Mouse (Mus musculus) liver, postnatal 0 days (tissue): ENCODE measurements at regions not wholly inside any gene's neighbourhood (a gene's known extent, or its start where the extent isn't known, plus 50 kb on each side); places are given as distances from the start of the nearest gene placed in this dataset.

ENCODE experiments used
- ATAC-seq: fragments of 200-750 bp; cut with Nextera tagmentation; 2 replicates; pipeline ENCODE4 v1.8.0; 2017; ENCODE audit warnings: mild to moderate bottlenecking, moderate library complexity
- DNase-seq: peaks from one replicate; pipeline ENCODE4 v3.0.0-alpha.2; 2016
- H3K27ac ChIP-seq: fragments of 300-500 bp; sonication (generic); 2 replicates; pipeline ENCODE4 v1.5.1; 2014; ENCODE audit warnings: antibody characterized with exemption, moderate library complexity, mild to moderate bottlenecking, low read depth
- H3K27me3 ChIP-seq: fragments of 300-500 bp; sonication (generic); 2 replicates; pipeline ENCODE4 v1.6.1; 2014; ENCODE audit warnings: low read length, control low read depth, mixed read lengths; ENCODE audit not compliant: insufficient read depth
- H3K36me3 ChIP-seq: fragments of 300-500 bp; sonication (generic); replicated peaks from 2 replicates; pipeline ENCODE4 v1.6.1; 2014; ENCODE audit warnings: mild to moderate bottlenecking, control low read depth, low read length, moderate library complexity, mixed read lengths; ENCODE audit not compliant: insufficient read depth
- H3K4me1 ChIP-seq: fragments of 300-500 bp; sonication (generic); 2 replicates; pipeline ENCODE4 v1.6.1; 2014; ENCODE audit warnings: antibody characterized with exemption, mild to moderate bottlenecking, control low read depth; ENCODE audit not compliant: insufficient read depth
- H3K4me2 ChIP-seq: fragments of 300-500 bp; sonication (generic); 2 replicates; pipeline ENCODE4 v1.6.1; 2014; ENCODE audit warnings: low read depth, mild to moderate bottlenecking, low read length, moderate library complexity, mixed read lengths
- H3K4me3 ChIP-seq: fragments of 300-500 bp; sonication (generic); 2 replicates; pipeline ENCODE4 v1.5.1; 2014; ENCODE audit warnings: low read depth, low read length
- H3K9ac ChIP-seq: fragments of 300-500 bp; sonication (generic); replicated peaks from 2 replicates; pipeline ENCODE4 v1.6.1; 2014; ENCODE audit warnings: mild to moderate bottlenecking, moderate library complexity
- H3K9me3 ChIP-seq: fragments of 300-500 bp; sonication (generic); 2 replicates; pipeline ENCODE4 v1.6.1; 2016; ENCODE audit warnings: mild to moderate bottlenecking, control low read depth, low read length, mixed read lengths
- CTCF ChIP-seq: sonication (generic); IDR thresholded peaks from 2 replicates; pipeline ENCODE4 v1.5.1; 2016; ENCODE audit warnings: antibody characterized with exemption, low read depth
- EP300 ChIP-seq: IDR thresholded peaks from 2 replicates; pipeline ENCODE4 v1.6.1; 2016; ENCODE audit warnings: antibody characterized with exemption, low read depth, mild to moderate bottlenecking
- WGBS: fragments of 180-500 bp; shearing (Covaris S2); extraction: QIAGEN DNeasy Blood & Tissue Kit; methylation state at CpG from one replicate; pipeline ENCODE4 v1.1.7; 2014; ENCODE audit not compliant: insufficient replicate concordance; 5-methylcytosine and 5-hydroxymethylcytosine counted together

GRCm38 (mm10) chr10:21689847-21690269 lies 96.9 kb downstream of the 1700020N01Rik start:
- H3K36me3 ChIP-seq = no peaks in the 10 kb centered on the region
- no peak for TF ChIP-seq CTCF
- TF ChIP-seq EP300 = peak; percentile 46; the same call in 1 of the 2 replicates
- no peaks in the 10 kb centered on the region for H3K9me3 ChIP-seq
- no peak overlapping the region for H3K27ac ChIP-seq
- H3K4me3 ChIP-seq = no peak overlapping the region
- H3K27me3 ChIP-seq = no peaks in the 10 kb centered on the region
- 44% methylated on average over 9 of the region's 9 CpGs for WGBS
- ATAC-seq (no peak), DNase-seq (no peak)
- no peak overlapping the region for H3K4me2 ChIP-seq
- H3K9ac ChIP-seq = no peak overlapping the region
- H3K4me1 ChIP-seq = peaks cover 8% of the 10 kb centered on the region; the same call in 1 of the 2 replicates

GRCm38 (mm10) chr10:21695185-21695584 lies 102.2 kb downstream of the 1700020N01Rik start:
- Histone ChIP-seq H3K27me3 (no peaks in the 10 kb centered on the region), H3K9me3 (no peaks in the 10 kb centered on the region), H3K9ac (no peak overlapping the region), H3K27ac (0 out of 2 replicates have a peak overlapping the region, but pooled peaks have one; percentile 4), H3K36me3 (no peaks in the 10 kb centered on the region), H3K4me2 (no peak overlapping the region), H3K4me3 (no peak overlapping the region), H3K4me1 (no peaks in the 10 kb centered on the region)
- TF ChIP-seq CTCF (no peak), EP300 (no peak)
- DNase-seq (no peak), ATAC-seq (no peak)
- WGBS = 27% methylated on average over 5 of the region's 5 CpGs

DNA sequence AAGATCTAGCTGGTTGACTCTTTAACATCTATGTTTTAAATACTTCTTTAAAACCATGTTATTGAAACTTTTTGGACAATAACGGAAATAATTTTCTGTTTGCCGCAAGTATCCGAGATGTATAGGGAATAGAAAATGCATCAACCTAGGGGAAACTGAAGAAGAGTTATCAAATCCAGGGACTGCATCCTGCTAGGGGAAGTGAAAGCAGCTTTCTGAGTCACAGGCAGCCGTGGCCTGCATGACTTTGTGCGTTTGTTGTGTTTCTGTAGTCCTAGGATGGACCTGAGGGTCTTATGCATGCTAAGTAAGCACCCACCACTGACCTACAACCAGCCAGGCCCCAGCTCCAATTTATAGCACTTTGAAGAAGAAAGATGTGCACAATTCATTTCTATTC lies 103.7 kb downstream of the 1700020N01Rik start:
- Histone ChIP-seq H3K4me2 (no peak overlapping the region), H3K9me3 (no peaks in the 10 kb centered on the region), H3K9ac (no peak overlapping the region), H3K4me1 (no peaks in the 10 kb centered on the region), H3K27me3 (no peaks in the 10 kb centered on the region), H3K27ac (no peak overlapping the region), H3K4me3 (no peak overlapping the region), H3K36me3 (no peaks in the 10 kb centered on the region)
- ATAC-seq (no peak), DNase-seq (no peak)
- 68% methylated on average over 5 of the region's 5 CpGs for WGBS
- TF ChIP-seq CTCF = no peak
- no peak for TF ChIP-seq EP300

DNA sequence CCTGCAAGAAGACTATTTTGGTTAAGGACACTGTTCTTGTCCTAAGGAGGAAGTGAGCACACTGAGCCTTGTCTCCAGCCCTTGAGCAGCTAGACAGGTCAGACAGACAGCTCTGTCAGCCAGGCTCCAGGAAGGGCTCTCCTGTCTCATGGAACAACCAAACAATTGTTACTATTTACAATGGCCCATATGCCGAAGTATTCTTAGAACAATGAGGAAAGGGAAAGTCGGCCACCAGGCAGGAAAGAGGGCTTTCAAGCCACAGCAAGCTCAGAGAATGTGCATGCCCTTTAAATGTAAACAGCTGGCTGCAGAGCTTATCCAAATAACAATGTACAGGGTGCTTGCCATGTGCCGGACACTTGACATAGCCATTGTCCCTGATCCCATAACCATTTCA lies 108.6 kb downstream of the 1700020N01Rik start:
- Histone ChIP-seq H3K9me3 (no peaks in the 10 kb centered on the region), H3K4me2 (no peak overlapping the region), H3K36me3 (no peaks in the 10 kb centered on the region), H3K4me3 (no peak overlapping the region), H3K4me1 (no peaks in the 10 kb centered on the region), H3K27me3 (no peaks in the 10 kb centered on the region), H3K9ac (no peak overlapping the region), H3K27ac (no peak overlapping the region)
- DNase-seq (no peak), ATAC-seq (no peak)
- TF ChIP-seq CTCF (no peak), EP300 (no peak)
- WGBS = 19% methylated on average over 3 of the region's 3 CpGs

DNA sequence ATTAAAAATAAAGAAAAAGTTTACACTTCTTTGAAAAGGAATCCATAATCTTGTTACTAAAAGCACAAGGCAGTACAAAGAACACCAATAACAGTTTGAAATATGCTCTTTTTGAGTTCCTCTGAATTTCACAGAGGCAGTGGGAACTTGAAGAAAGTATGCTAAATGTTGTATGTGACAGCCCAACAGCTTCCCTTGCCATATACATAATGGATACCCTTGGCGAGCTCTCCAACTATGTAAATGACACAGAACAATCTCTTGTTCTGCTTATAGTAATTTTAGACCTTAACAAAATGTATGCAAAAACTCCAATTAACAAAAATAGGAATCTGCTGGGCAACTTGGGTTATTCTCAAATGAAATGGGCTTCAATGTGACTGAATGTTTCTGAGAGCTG lies 109.2 kb downstream of the 1700020N01Rik start:
- no peak overlapping the region for H3K4me2 ChIP-seq
- no peaks in the 10 kb centered on the region for H3K27me3 ChIP-seq
- no peak for TF ChIP-seq EP300
- TF ChIP-seq CTCF = no peak
- 52% methylated on average over 1 of the region's 1 CpGs for WGBS
- no peaks in the 10 kb centered on the region for H3K4me1 ChIP-seq
- DNase-seq = no peak
- ATAC-seq = no peak
- no peaks in the 10 kb centered on the region for H3K9me3 ChIP-seq
- H3K9ac ChIP-seq = no peak overlapping the region
- no peak overlapping the region for H3K4me3 ChIP-seq
- H3K27ac ChIP-seq = no peak overlapping the region
- no peaks in the 10 kb centered on the region for H3K36me3 ChIP-seq

DNA sequence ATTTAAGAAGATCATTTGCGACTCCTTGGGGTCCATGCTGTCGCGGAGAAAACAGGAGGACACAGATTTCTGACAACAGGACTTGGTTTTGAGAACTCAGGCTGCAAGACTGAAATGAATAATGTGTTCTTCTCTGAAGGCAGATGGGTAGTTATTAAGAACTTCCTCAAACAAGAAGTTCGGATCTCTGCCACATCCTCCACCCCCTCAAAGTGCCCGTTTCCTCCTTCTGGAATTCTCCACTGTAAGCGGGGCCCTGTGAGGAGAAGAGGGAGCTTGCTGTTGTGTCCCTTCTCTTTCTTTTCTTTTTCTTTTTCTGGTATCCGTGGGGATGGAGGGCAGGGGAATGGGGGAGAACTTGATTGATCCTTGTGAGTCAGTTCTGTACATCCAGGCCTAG lies 118.9 kb downstream of the 1700020N01Rik start:
- Histone ChIP-seq H3K4me1 (no peaks in the 10 kb centered on the region), H3K4me3 (no peak overlapping the region), H3K9ac (no peak overlapping the region), H3K27ac (no peak overlapping the region), H3K36me3 (no peaks in the 10 kb centered on the region), H3K27me3 (no peaks in the 10 kb centered on the region), H3K4me2 (no peak overlapping the region), H3K9me3 (no peaks in the 10 kb centered on the region)
- 66% methylated on average over 7 of the region's 7 CpGs for WGBS
- ATAC-seq (no peak), DNase-seq (no peak)
- no peak for TF ChIP-seq EP300
- TF ChIP-seq CTCF = no peak

- WGBS = 68% methylated on average over 3 of the region's 3 CpGs
- no peak overlapping the region for H3K4me2 ChIP-seq
- no peaks in the 10 kb centered on the region for H3K4me1 ChIP-seq
- no peaks in the 10 kb centered on the region for H3K36me3 ChIP-seq
- DNase-seq (no peak), ATAC-seq (no peak)
- H3K27me3 ChIP-seq = no peaks in the 10 kb centered on the region
- H3K9me3 ChIP-seq = no peaks in the 10 kb centered on the region
- TF ChIP-seq CTCF (no peak), EP300 (no peak)
- H3K4me3 ChIP-seq = no peak overlapping the region
- no peak overlapping the region for H3K27ac ChIP-seq
- H3K9ac ChIP-seq = no peak overlapping the region
Observed at GRCm38 (mm10) chr10:21712828-21713227, 119.9 kb downstream of the 1700020N01Rik start.
